Mouse (Mus musculus): ENCODE data around the gene Bora.
"Not testable (repeated sequence)": the region's sequence is repeated elsewhere in the genome, so short reads cannot be mapped to it uniquely, and the experiment has no call there.

Bora gene

DNA sequence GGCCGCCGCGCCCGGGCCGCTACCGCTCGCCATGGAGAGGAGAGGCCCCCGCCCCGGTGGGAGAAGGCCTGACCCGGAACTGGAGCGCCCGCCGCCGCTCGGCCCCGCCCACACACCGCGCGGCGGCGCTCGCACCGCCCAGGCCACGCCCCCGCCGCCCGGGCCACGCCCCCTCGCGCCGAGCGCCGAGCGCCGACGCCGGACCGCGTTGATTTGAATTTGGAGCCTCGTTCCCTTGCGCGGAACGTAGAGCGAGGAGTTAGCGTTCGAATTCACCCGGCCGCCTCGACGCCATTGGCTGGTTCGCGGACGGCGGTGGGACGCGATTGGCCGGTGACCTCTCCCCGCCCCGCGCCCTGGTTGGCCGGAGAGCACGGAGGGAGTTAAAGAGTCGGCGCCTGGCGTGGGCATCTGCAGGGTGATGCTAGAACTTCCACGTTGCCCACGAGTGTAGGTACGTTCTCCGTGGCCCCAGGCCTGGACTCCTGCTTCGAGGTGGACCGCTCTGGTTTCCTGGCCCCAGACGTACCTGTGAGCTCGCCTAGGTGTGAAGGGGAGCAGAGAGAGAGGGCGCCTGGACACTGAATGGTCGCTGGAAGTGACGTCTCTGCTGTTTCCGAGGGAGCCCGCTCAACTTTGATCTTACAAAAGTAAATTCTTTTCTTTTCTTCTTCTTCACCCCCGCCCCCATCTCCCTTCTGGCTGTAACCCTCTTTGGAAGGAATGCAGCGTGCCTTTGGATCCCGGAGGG is at the start of gene Bora, which contains the start of gene Mzt1:
Gene Bora, plus strand, starts transcription at position 192 of the 751 bp plus-strand sequence.
Gene Mzt1, minus strand, starts transcription at position 104 of the 751 bp plus-strand sequence.
- peak; percentile 56 for DNase-seq (ENCODE audit: low spot score)

- DNase-seq (ENCODE audit: low spot score): no peak
These were observed 35.6 kb upstream of the Bora start for GRCm38 (mm10) chr14:99010224-99010919.

DNA sequence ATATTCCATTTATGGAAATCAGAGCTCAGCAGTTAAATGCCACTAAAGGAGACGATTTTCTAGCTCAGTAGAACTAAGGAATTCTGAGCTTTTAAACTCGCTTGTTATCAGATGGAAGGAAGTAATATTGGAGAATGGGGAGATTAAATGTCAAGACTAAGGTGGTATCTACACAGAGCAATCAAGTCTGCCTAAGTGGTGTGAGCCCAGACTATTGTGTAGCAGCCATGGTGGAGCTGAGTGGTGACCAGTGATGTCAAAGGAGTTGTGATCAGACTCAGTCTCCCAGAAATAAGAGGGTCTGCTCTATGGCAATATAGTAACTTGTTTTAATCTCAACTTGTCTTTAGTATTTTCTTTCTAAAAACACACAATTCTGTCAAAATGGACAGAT is 35.1 kb upstream of the Bora start:
- no peak for DNase-seq (ENCODE audit: low spot score)

DNA sequence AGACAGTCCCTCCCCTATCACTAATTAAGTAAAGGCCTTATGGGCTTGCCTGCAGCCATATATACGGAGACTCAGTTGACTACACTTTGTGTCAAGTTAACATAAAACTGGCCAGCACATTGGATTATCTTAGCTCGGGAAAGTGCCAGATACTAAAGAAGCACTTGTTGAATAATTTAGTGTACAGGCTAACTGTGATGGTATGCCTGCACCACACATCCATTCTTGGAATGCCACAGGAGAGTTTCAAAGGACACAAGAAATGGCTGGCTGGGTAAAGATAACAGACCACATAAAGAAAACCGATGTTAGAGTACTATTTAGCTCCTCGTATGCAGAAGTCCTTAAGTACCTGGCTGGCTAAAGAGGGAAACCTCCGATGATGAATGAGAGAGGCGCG is 27.3 kb upstream of the Bora start:
- no peak for DNase-seq (ENCODE audit: low spot score)

DNA sequence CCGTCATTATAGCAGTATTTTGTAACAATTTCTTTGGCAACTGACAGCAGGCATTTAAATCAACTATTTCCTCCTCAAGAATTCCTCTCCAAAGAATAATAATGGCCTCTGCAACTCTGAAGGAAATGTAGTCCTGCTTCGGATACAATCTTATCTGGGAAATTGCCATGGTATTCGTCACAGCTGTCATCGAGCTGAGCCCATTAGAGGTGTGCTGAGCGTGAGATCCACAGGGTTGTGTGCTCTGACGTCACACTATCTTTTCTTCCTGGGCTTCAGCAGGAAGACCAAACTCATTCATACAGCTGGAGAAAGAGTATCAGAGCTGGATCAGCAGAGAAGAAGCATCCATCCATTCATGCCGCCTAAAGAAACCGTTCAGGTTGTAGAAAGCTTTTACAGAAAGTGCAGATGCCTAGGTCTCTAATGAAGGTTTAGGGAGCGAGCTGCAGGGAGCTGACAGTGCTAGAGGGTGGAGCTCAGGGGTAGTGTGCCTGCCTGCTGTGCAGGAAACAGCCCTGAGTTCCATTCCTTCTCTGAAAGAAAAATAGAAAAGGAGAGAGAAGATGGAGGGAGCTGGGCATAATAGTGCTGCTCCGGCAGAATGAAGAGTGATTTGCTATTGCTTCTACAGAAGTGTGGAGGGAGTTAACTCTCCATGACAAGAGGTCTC is 26.8 kb upstream of the Bora start:
- DNase-seq (ENCODE audit: low spot score): no peak

DNA sequence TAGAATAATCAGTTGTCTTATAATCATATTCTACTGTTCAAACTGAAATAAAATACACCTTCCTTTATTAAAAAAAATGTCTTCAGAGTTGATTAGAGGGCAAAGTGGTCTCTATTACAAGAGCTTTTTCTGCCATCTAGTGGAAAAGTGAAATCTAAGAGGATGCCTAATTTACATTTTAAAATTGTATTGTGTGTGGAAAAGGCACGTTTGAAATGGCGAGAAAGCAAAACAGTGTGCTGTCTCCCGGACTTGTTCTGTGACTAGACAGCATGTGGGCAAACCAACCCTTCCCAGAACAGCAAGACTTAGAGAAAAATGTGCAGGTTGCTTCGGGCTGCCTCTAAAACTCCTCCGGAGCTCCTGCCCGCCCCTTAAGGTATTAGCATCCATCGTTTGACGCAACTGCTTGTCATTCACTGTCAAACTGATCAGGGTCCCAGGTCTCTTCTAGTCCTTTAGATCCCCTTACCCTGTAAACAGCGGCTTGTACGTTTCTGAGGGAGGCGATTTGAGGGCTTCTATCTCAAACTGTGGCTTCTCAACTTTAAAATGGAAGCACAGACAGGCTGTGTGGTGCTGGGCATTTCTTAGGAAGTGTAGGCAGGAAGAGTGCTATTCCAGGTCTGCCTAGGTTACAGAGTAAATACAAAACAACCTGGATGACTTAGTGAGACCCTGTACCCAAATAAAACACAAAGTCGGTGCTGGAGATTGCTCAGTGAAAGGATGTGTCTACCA is 23.5 kb upstream of the Bora start:
- DNase-seq (ENCODE audit: low spot score): no peak

DNA sequence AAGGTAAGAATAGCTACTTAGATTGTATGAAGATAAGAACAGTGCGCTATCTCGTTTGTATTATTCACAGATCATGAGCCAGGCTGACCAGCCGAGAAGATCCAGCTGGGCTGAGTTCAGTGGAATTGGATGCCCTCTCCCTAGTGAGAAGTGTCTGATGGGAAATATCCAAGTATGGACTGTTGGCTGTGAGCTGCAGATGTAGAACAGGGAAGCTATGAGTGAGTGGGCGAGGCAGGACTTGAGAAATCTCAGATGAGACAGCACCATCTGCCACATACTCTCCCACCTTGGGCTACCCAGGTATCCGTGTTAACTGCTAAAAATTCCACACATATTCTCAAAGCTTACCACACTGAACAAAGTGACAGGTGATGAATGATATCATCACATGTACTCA is 16.0 kb upstream of the Bora start:
- DNase-seq (ENCODE audit: low spot score): no peak

GRCm38 (mm10) chr14:99031337-99031873 is 14.6 kb upstream of the Bora start:
- DNase-seq (ENCODE audit: low spot score): no peak

DNA sequence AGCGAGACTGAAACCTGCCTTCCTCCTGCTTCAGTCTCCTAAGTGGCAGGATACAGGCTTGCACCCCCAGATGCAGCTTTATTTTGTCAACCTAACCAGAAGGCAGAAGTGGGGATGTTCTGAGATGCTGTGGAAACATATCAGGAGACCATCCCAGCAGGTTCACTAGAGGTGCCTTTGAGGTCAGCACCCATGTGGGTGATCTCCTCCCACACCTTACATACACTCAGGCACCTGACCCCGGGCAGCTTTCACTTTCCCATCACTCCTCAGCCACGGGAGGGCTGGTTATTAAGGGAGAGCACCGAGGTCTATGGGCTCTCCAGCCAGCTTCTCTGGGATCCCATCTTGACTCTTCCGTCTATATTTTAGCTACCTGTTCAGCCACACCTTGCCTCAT is 13.4 kb upstream of the Bora start:
- DNase-seq (ENCODE audit: low spot score): no peak

DNA sequence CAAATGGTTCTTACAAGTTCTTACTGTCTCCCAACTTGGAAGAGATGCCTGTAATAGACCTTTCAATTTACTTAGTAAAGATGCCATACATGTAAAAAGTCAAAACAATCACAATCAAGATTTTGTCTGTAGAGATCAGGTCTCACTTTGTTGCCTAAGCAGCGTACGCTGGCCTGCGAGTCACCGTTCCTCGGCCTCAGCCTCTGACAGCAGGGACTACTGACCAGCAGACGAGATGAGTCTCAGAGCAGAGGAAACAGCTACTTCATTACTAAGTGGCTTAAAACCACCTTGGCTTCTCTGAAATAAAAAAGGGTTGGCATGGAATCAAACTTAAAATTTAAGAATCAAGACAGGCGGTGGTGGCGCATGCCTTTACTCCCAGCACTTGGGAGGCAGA is 11.2 kb upstream of the Bora start:
- not testable (repeated sequence) for DNase-seq (ENCODE audit: low spot score)

GRCm38 (mm10) chr14:99036039-99036438 is 10.0 kb upstream of the Bora start:
- no peak for DNase-seq (ENCODE audit: low spot score)

DNA sequence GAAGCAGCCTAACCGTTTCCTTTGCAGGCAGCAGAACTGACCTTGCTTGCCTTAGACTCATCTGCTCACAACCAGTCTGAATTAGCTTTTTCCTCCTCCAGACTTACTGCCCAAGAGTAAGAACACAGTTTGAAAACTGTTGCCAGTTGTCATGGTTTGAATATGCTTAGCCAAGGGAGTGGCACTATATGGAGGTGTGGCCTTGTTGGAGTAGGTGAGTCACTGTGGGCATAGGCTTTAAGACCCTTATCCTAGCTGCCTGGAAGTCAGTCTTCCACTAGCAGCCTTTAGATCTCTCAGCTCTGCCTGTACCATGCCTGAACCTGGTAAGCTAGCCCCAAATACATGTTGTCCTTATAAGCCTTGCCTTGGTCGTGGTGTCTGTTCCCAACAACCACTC is 8.3 kb upstream of the Bora start:
- no peak for DNase-seq (ENCODE audit: low spot score)

DNA sequence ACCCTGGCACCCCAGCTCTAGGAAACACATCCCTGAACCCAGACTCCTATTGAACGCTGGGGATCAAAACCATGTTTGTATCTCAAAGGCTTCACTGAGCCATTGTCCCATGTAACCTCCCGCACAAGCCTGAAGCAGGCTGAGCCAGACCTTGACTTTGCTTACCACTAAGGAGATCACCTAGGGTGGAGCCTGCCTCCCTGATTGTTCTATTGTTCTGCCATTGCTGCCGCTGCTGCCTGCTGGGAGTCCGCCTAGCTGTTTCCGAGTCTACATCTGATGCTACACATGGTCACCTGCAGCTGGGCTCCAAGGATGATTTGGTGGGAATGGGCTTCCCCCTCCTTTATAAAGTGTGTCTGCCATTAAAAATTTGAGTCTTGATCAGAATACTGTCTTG is 6.7 kb upstream of the Bora start:
- not testable (repeated sequence) for DNase-seq (ENCODE audit: low spot score)

DNA sequence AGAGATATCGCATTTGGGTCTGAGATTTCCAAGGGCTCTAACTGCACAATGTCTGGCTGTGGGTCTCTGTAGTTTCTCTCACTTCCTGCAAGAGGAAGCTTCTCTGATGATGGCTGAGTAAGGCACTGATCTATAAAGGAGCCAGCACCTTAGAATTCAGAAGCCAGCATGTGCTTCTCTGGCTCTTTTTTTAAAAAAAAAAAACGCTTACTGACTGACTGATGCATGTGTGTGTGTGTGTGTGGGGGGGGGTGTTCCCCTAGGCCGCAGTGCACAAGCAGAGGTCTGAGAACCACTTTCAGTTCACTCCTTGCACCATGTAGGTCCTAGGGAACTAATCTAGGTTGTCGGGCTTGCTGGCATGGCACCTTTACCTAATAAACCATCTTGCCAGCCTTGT is 4.6 kb upstream of the Bora start:
- no peak for DNase-seq (ENCODE audit: low spot score)

- no peak for DNase-seq (ENCODE audit: low spot score)
These were observed 2.5 kb upstream of the Bora start for GRCm38 (mm10) chr14:99043499-99043898.

DNA sequence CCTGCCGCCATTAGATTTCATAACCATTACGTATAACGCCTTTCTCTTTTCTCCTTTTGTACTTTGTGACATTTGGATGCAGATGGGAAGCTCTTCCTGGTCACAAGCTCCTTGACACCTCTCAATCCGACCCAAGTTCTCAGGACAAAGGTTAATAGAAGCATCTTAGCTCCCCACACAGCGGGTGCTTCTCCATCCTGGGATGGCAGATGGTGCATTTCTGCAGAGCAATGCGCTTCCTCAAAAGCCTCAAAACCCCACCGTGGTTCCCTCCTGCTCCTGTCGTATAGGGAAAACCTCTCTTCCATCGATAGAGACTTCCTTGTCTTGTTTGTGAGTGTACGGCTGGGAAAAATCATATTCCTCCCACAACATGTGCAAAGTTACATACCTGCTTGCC is 1.9 kb upstream of the Bora start:
- DNase-seq (ENCODE audit: low spot score): no peak

- DNase-seq (ENCODE audit: low spot score): no peak
These were observed 1.3 kb upstream of the Bora start for GRCm38 (mm10) chr14:99044718-99045117.

DNA sequence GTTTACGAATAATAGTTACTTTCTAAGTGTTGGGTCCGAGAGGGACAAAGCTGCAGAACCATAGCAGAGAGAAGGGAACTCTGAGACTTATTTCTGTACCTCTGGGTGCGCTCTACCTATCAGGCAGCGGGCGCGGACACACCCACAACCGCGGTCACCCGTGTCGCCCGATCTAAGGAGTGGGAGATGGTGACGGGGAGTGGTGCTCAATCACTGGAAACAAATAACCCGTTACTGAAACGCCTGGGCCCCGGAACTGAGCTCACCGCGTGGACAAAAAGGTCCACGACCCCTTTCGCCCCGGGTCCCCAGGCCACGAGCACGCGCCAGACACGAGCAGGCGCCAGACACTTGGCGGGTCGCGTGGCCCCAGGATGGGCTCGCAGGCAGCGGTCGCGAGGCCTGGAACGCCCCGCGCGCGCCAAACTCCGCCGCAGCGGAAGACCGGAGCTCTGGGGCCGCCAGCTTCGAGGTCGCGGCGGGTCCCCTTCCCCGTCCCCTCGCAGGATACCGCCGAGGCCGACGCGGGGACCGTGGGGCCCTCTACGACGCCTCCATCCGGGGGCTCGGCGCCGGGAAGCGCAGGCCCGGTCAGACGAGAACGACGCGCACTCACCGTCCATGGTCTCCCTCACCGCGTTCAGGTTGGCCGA is 518 bp upstream of the Bora start:
- no peak for DNase-seq (ENCODE audit: low spot score)

DNA sequence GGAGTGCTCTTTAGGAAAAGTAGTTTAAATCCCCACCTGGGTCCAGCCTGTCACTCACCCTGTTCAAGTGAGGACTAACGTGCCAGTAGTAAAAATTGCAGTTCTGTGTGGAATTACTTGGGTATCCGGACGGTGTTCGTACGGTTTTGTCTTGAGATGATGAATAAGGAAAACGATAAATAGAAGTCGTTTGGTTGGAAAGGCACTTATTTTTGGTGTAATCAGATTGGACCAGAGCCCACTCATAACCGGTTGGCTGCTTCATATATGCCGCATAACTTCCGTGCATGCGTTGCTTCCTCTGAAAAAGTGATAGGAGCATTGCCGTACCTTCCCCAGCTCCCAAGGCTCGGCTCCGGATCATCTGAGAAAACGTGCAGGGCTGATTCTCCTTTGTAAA is 760 bp downstream of the Bora start:
- DNase-seq (ENCODE audit: low spot score): no peak

- no peak for DNase-seq (ENCODE audit: low spot score)
These were observed 13.1 kb downstream of the Bora start for GRCm38 (mm10) chr14:99058959-99059586.

DNA sequence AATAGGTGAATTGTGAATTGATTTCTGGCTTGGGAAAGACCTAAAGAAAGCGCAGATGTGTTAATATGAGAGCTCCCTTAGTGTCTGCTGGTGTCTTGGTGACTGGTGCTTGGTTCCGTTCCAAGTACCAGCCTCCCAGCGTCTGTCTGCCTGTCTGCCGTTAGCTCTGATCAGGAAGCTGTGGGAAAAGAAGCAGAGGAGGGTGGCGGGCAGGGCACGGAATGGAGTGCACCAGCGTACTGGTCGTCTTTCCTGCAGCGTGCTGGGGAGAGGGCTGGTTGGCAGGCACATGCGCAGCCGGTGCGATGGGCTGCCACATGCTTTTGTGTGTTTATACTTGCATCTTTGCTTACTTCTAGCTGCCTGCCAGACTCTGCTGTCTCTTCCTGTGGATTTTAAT is 14.6 kb downstream of the Bora start:
- DNase-seq (ENCODE audit: low spot score): no peak
